Mouse (Mus musculus) intestine, postnatal 0 days (tissue): ENCODE measurements around the gene Gm4131. TPM values are rescaled to one million over a fixed set of nuclear protein-coding genes. Genes with fewer than 3 reads are reported as not detected.

ENCODE experiments used
- ATAC-seq: fragments of 200-750 bp; cut with Nextera tagmentation; 2 replicates; pipeline ENCODE4 v1.8.0; 2017; ENCODE audit warnings: mild to moderate bottlenecking, moderate TSS enrichment, moderate library complexity
- H3K27ac ChIP-seq: fragments of 300-500 bp; sonication (generic); 2 replicates; pipeline ENCODE4 v1.5.1; 2014; ENCODE audit warnings: mild to moderate bottlenecking, low read depth, low read length, moderate library complexity
- H3K27me3 ChIP-seq: fragments of 300-500 bp; sonication (generic); replicated peaks from 2 replicates; pipeline ENCODE4 v1.6.1; 2014; ENCODE audit warnings: low read length, mixed read lengths; ENCODE audit not compliant: control insufficient read depth, insufficient read depth
- H3K36me3 ChIP-seq: fragments of 300-500 bp; sonication (generic); 2 replicates; pipeline ENCODE4 v1.6.1; 2014; ENCODE audit warnings: mild to moderate bottlenecking, moderate library complexity; ENCODE audit not compliant: control insufficient read depth, insufficient read depth
- H3K4me1 ChIP-seq: fragments of 300-500 bp; sonication (generic); replicated peaks from 2 replicates; pipeline ENCODE4 v1.6.1; 2014; ENCODE audit warnings: antibody characterized with exemption, low read length, mixed read lengths; ENCODE audit not compliant: control insufficient read depth, insufficient read depth
- H3K4me2 ChIP-seq: fragments of 300-500 bp; sonication (generic); replicated peaks from 2 replicates; pipeline ENCODE4 v1.6.1; 2014; ENCODE audit warnings: low read depth, mild to moderate bottlenecking, moderate library complexity
- H3K4me3 ChIP-seq: fragments of 300-500 bp; sonication (generic); 2 replicates; pipeline ENCODE4 v1.5.1; 2014; ENCODE audit warnings: low read depth, low read length
- H3K9ac ChIP-seq: fragments of 300-500 bp; sonication (generic); 2 replicates; pipeline ENCODE4 v1.6.1; 2014; ENCODE audit warnings: mild to moderate bottlenecking, low read depth, low read length
- H3K9me3 ChIP-seq: fragments of 300-500 bp; sonication (generic); 2 replicates; pipeline ENCODE4 v1.6.1; 2016; ENCODE audit warnings: mixed run types; ENCODE audit not compliant: control insufficient read depth
- CTCF ChIP-seq: sonication (generic); IDR thresholded peaks from 2 replicates; pipeline ENCODE4 v1.5.1; 2016; ENCODE audit warnings: low read depth, mild to moderate bottlenecking, control low read depth, antibody characterized with exemption, moderate library complexity
- WGBS: fragments of 180-500 bp; shearing (Covaris S2); extraction: QIAGEN DNeasy Blood & Tissue Kit; methylation state at CpG from one replicate; pipeline ENCODE4 v1.1.7; 2014; 5-methylcytosine and 5-hydroxymethylcytosine counted together
- polyA plus RNA-seq: library from polyadenylated mRNA; unstranded; fragments of >200 nt; fragmentation: Nextera tagmentation; extraction: Ambion mirVana; gene quantifications from 2 replicates; pipeline ENCODE4 v1.2.1, GENCODE M21; 2015

Gm4131 gene
- polyA plus RNA-seq, 1 experiment from 2014 or later, result 0.77 TPM

GRCm38 (mm10) chr14:62442971-62443370, 123.8 kb downstream of the Gm4131 start:
- Histone ChIP-seq H3K27me3 (no peaks in the 10 kb centered on the region), H3K4me1 (no peaks in the 10 kb centered on the region), H3K27ac (no peak overlapping the region), H3K4me3 (no peak overlapping the region), H3K9me3 (no peaks in the 10 kb centered on the region), H3K9ac (no peak overlapping the region), H3K36me3 (no peaks in the 10 kb centered on the region), H3K4me2 (no peak overlapping the region)
- no peak for ATAC-seq
- no peak for TF ChIP-seq CTCF
- WGBS, result 68% methylated on average over 1 of the region's 1 CpGs

GRCm38 (mm10) chr14:62440036-62440435, 126.7 kb downstream of the Gm4131 start:
- no peak overlapping the region for H3K9ac ChIP-seq
- no peaks in the 10 kb centered on the region for H3K36me3 ChIP-seq
- no peaks in the 10 kb centered on the region for H3K4me1 ChIP-seq
- H3K27ac ChIP-seq, result no peak overlapping the region
- H3K9me3 ChIP-seq, result no peaks in the 10 kb centered on the region
- H3K27me3 ChIP-seq, result no peaks in the 10 kb centered on the region
- ATAC-seq, result no peak
- H3K4me3 ChIP-seq, result no peak overlapping the region
- TF ChIP-seq CTCF, result no peak
- no peak overlapping the region for H3K4me2 ChIP-seq

GRCm38 (mm10) chr14:62438236-62438635, 128.5 kb downstream of the Gm4131 start:
- WGBS, result 80% methylated on average over 4 of the region's 4 CpGs
- H3K36me3 ChIP-seq, result no peaks in the 10 kb centered on the region
- H3K4me1 ChIP-seq, result no peaks in the 10 kb centered on the region
- no peak overlapping the region for H3K27ac ChIP-seq
- no peak for ATAC-seq
- H3K9me3 ChIP-seq, result no peaks in the 10 kb centered on the region
- no peaks in the 10 kb centered on the region for H3K27me3 ChIP-seq
- no peak overlapping the region for H3K4me2 ChIP-seq
- H3K4me3 ChIP-seq, result no peak overlapping the region
- H3K9ac ChIP-seq, result no peak overlapping the region
- TF ChIP-seq CTCF, result no peak

GRCm38 (mm10) chr14:62437806-62438205, 128.9 kb downstream of the Gm4131 start:
- no peak overlapping the region for H3K9ac ChIP-seq
- ATAC-seq, result no peak
- no peak overlapping the region for H3K4me3 ChIP-seq
- no peaks in the 10 kb centered on the region for H3K4me1 ChIP-seq
- no peaks in the 10 kb centered on the region for H3K27me3 ChIP-seq
- H3K27ac ChIP-seq, result no peak overlapping the region
- H3K4me2 ChIP-seq, result no peak overlapping the region
- 89% methylated on average over 2 of the region's 2 CpGs for WGBS
- H3K9me3 ChIP-seq, result no peaks in the 10 kb centered on the region
- H3K36me3 ChIP-seq, result no peaks in the 10 kb centered on the region
- TF ChIP-seq CTCF, result no peak

- 44% methylated on average over 2 of the region's 2 CpGs for WGBS
Observed at GRCm38 (mm10) chr14:62425277-62425691, 141.4 kb downstream of the Gm4131 start.

GRCm38 (mm10) chr14:62422265-62422664, 144.5 kb downstream of the Gm4131 start:
- Histone ChIP-seq H3K4me3 (no peak overlapping the region), H3K27ac (no peak overlapping the region), H3K27me3 (no peaks in the 10 kb centered on the region), H3K4me1 (no peaks in the 10 kb centered on the region), H3K36me3 (no peaks in the 10 kb centered on the region), H3K9me3 (no peaks in the 10 kb centered on the region), H3K9ac (no peak overlapping the region), H3K4me2 (no peak overlapping the region)
- no peak for ATAC-seq
- no peak for TF ChIP-seq CTCF
- WGBS, result 66% methylated on average over 4 of the region's 4 CpGs

More at GRCm38 (mm10) chr14:62425277-62425691, 141.4 kb downstream of the Gm4131 start:
- no peak for TF ChIP-seq CTCF
- no peaks in the 10 kb centered on the region for H3K36me3 ChIP-seq
- no peak overlapping the region for H3K27ac ChIP-seq
- no peak overlapping the region for H3K4me2 ChIP-seq
- no peak for ATAC-seq
- no peaks in the 10 kb centered on the region for H3K9me3 ChIP-seq
- H3K27me3 ChIP-seq, result no peaks in the 10 kb centered on the region
- H3K9ac ChIP-seq, result no peak overlapping the region
- H3K4me1 ChIP-seq, result no peaks in the 10 kb centered on the region
- no peak overlapping the region for H3K4me3 ChIP-seq

- Histone ChIP-seq H3K4me3 (no peak overlapping the region), H3K9ac (no peak overlapping the region), H3K27ac (no peak overlapping the region), H3K27me3 (no peaks in the 10 kb centered on the region), H3K36me3 (no peaks in the 10 kb centered on the region), H3K4me2 (no peak overlapping the region), H3K9me3 (no peaks in the 10 kb centered on the region), H3K4me1 (no peaks in the 10 kb centered on the region)
- ATAC-seq, result no peak
- no peak for TF ChIP-seq CTCF
- WGBS, result 74% methylated on average over 3 of the region's 3 CpGs
Observed at GRCm38 (mm10) chr14:62417501-62417900, 149.2 kb downstream of the Gm4131 start.
